Mouse (Mus musculus): ENCODE results near the gene Clpsl2. TPM values are rescaled to one million over a fixed set of nuclear protein-coding genes. Genes with fewer than 3 reads are reported as not detected.

The Clpsl2 gene
- total and polyA plus RNA-seq, 3 experiments: not detected

GRCm38 (mm10) chr17:28527184-28528042 is 21.8 kb upstream of the Clpsl2 start:
- intact Hi-C loops (cut with DNase I): loop anchor here (1.0 to 10.0 kb wide), 5 partner anchors 63 to 323 kb away; partner anchors contain the start of genes Def6 and Rpl10a
- peak overlapping the region; percentile 27 for H3K9ac ChIP-seq (ENCODE audit: low read depth, low read length)

GRCm38 (mm10) chr17:28528043-28528351 is 21.2 kb upstream of the Clpsl2 start:
- Histone ChIP-seq H3K79me2 (replicated peaks; ENCODE audit: control insufficient read depth, insufficient read depth, low read length) (no peaks in the 10 kb centered on the region), H3K36me3 (ENCODE audit: control insufficient read depth, insufficient read depth, low read length) (no peaks in the 10 kb centered on the region), H3K9ac (ENCODE audit: low read depth, low read length) (peak overlapping the region; percentile 27), H3K4me1 (ENCODE audit: control insufficient read depth, insufficient read depth, low read length) (peaks cover 7% of the 10 kb centered on the region), H3K27me3 (ENCODE audit: control insufficient read depth, insufficient read depth, low read length) (no peaks in the 10 kb centered on the region), H3K4me3 (no peak overlapping the region), H3K27ac (no peak overlapping the region)
- TF ChIP-seq CTCF (IDR thresholded peaks at IDR 0.05) (no peak; the same call in 1 of the 2 replicates), EP300 (IDR thresholded peaks at IDR 0.05; ENCODE audit: insufficient read depth, low read depth, low read length) (peak; percentile 98), POLR2A (IDR thresholded peaks at IDR 0.05; ENCODE audit: insufficient read depth, low read depth, low read length) (peak; percentile 27; the same call in 1 of the 2 replicates)
- peak; percentile 87 to 92 for DNase-seq
- intact Hi-C loops (cut with DNase I): loop anchor here (1.0 to 10.0 kb wide), 5 partner anchors 63 to 323 kb away; partner anchors contain the start of genes Def6 and Rpl10a
- under 1% methylated on average over 6 of the region's 6 CpGs for WGBS

More at GRCm38 (mm10) chr17:28527184-28528042, 21.8 kb upstream of the Clpsl2 start:
- no peaks in the 10 kb centered on the region for H3K79me2 ChIP-seq (replicated peaks; ENCODE audit: control insufficient read depth, insufficient read depth, low read length)
- H3K36me3 ChIP-seq (ENCODE audit: control insufficient read depth, insufficient read depth, low read length): no peaks in the 10 kb centered on the region
- peaks cover 7% of the 10 kb centered on the region for H3K4me1 ChIP-seq (ENCODE audit: control insufficient read depth, insufficient read depth, low read length)
- H3K27me3 ChIP-seq (ENCODE audit: control insufficient read depth, insufficient read depth, low read length): no peaks in the 10 kb centered on the region
- no peak overlapping the region for H3K27ac ChIP-seq
- no peak overlapping the region for H3K4me3 ChIP-seq
- WGBS: 33% methylated on average over 12 of the region's 12 CpGs
- DNase-seq: no peak
- TF ChIP-seq CTCF (IDR thresholded peaks at IDR 0.05) (no peak), POLR2A (IDR thresholded peaks at IDR 0.05; ENCODE audit: insufficient read depth, low read depth, low read length) (no peak), EP300 (IDR thresholded peaks at IDR 0.05; ENCODE audit: insufficient read depth, low read depth, low read length) (no peak)

- 57% methylated on average over 4 of the region's 4 CpGs for WGBS
- DNase-seq: no peak
- TF ChIP-seq POLR2A (IDR thresholded peaks at IDR 0.05; ENCODE audit: insufficient read depth, low read depth, low read length) (no peak), EP300 (IDR thresholded peaks at IDR 0.05; ENCODE audit: insufficient read depth, low read depth, low read length) (no peak), CTCF (IDR thresholded peaks at IDR 0.05) (no peak)
- H3K4me3 ChIP-seq: no peak overlapping the region
- H3K9ac ChIP-seq (ENCODE audit: low read depth, low read length): no peak overlapping the region
- no peak overlapping the region for H3K27ac ChIP-seq
- intact Hi-C loops (cut with DNase I): loop anchor here (5.0 to 10.0 kb wide), 3 partner anchors 64 to 324 kb away; partner anchors contain the start of genes Def6 and Rpl10a
- H3K36me3 ChIP-seq (ENCODE audit: control insufficient read depth, insufficient read depth, low read length): no peaks in the 10 kb centered on the region
- peaks cover 7% of the 10 kb centered on the region for H3K4me1 ChIP-seq (ENCODE audit: control insufficient read depth, insufficient read depth, low read length)
- H3K27me3 ChIP-seq (ENCODE audit: control insufficient read depth, insufficient read depth, low read length): no peaks in the 10 kb centered on the region
- no peaks in the 10 kb centered on the region for H3K79me2 ChIP-seq (replicated peaks; ENCODE audit: control insufficient read depth, insufficient read depth, low read length)
These were observed 20.1 kb upstream of the Clpsl2 start for GRCm38 (mm10) chr17:28529116-28529515.

GRCm38 (mm10) chr17:28530506-28530905 is 18.7 kb upstream of the Clpsl2 start, which contains the start of gene Armc12:
Armc12 (plus strand) TSS chr17:28530806.
- Histone ChIP-seq H3K36me3 (ENCODE audit: control insufficient read depth, insufficient read depth, low read length) (no peaks in the 10 kb centered on the region), H3K4me3 (no peak within 1 kb of the TSS), H3K4me1 (ENCODE audit: control insufficient read depth, insufficient read depth, low read length) (peaks cover 5% of the 10 kb centered on the region), H3K27me3 (ENCODE audit: control insufficient read depth, insufficient read depth, low read length) (no peaks in the 10 kb centered on the region), H3K79me2 (replicated peaks; ENCODE audit: control insufficient read depth, insufficient read depth, low read length) (no peaks in the 10 kb centered on the region), H3K27ac (no peak within 1 kb of the TSS), H3K9ac (ENCODE audit: low read depth, low read length) (no peak within 1 kb of the TSS)
- WGBS: 88% methylated on average over 6 of the region's 6 CpGs
- no peak for DNase-seq
- TF ChIP-seq CTCF (IDR thresholded peaks at IDR 0.05) (peak; percentile 16; the same call in 1 of the 2 replicates), EP300 (IDR thresholded peaks at IDR 0.05; ENCODE audit: insufficient read depth, low read depth, low read length) (no peak)
- intact Hi-C loops (cut with DNase I): no loop called here

GRCm38 (mm10) chr17:28531946-28532345 is 17.3 kb upstream of the Clpsl2 start:
- Histone ChIP-seq H3K79me2 (replicated peaks; ENCODE audit: control insufficient read depth, insufficient read depth, low read length) (no peaks in the 10 kb centered on the region), H3K27ac (no peak overlapping the region), H3K27me3 (ENCODE audit: control insufficient read depth, insufficient read depth, low read length) (no peaks in the 10 kb centered on the region), H3K9ac (ENCODE audit: low read depth, low read length) (no peak overlapping the region), H3K4me1 (ENCODE audit: control insufficient read depth, insufficient read depth, low read length) (peaks cover 5% of the 10 kb centered on the region), H3K36me3 (ENCODE audit: control insufficient read depth, insufficient read depth, low read length) (no peaks in the 10 kb centered on the region), H3K4me3 (no peak overlapping the region)
- TF ChIP-seq CTCF (IDR thresholded peaks at IDR 0.05) (no peak), POLR2A (IDR thresholded peaks at IDR 0.05; ENCODE audit: insufficient read depth, low read depth, low read length) (no peak), EP300 (IDR thresholded peaks at IDR 0.05; ENCODE audit: insufficient read depth, low read depth, low read length) (no peak)
- intact Hi-C loops (cut with DNase I): no loop called here
- no peak for DNase-seq
- 27% methylated on average over 18 of the region's 18 CpGs for WGBS

- Histone ChIP-seq H3K4me1 (ENCODE audit: control insufficient read depth, insufficient read depth, low read length) (peaks cover 4% of the 10 kb centered on the region), H3K9ac (ENCODE audit: low read depth, low read length) (no peak overlapping the region), H3K36me3 (ENCODE audit: control insufficient read depth, insufficient read depth, low read length) (no peaks in the 10 kb centered on the region), H3K4me3 (no peak overlapping the region), H3K27me3 (ENCODE audit: control insufficient read depth, insufficient read depth, low read length) (no peaks in the 10 kb centered on the region; the same call in 1 of the 2 replicates), H3K27ac (no peak overlapping the region), H3K79me2 (replicated peaks; ENCODE audit: control insufficient read depth, insufficient read depth, low read length) (no peaks in the 10 kb centered on the region)
- no peak for TF ChIP-seq EP300 (IDR thresholded peaks at IDR 0.05; ENCODE audit: insufficient read depth, low read depth, low read length)
- no peak for TF ChIP-seq POLR2A (IDR thresholded peaks at IDR 0.05; ENCODE audit: insufficient read depth, low read depth, low read length)
- TF ChIP-seq CTCF (IDR thresholded peaks at IDR 0.05): no peak
- 86% methylated on average over 7 of the region's 7 CpGs for WGBS
- DNase-seq: no peak
- intact Hi-C loops (cut with DNase I): no loop called here
These were observed 16.7 kb upstream of the Clpsl2 start for GRCm38 (mm10) chr17:28532557-28532956.

Measured in heart, adult 2 months (tissue).